Mouse (Mus musculus): ENCODE measurements around the gene Mrpl1. TPM values are rescaled to one million over a fixed set of nuclear protein-coding genes. Genes with fewer than 3 reads are reported as not detected.
A peak's percentile ranks its signal among the peaks of the same experiment; 100 is the strongest.

Gene Mrpl1
- 16.3 and 17.5 TPM in 2 replicates for polyA plus RNA-seq (2014; fragmentation: Nextera tagmentation; extraction: Ambion mirVana)

DNA sequence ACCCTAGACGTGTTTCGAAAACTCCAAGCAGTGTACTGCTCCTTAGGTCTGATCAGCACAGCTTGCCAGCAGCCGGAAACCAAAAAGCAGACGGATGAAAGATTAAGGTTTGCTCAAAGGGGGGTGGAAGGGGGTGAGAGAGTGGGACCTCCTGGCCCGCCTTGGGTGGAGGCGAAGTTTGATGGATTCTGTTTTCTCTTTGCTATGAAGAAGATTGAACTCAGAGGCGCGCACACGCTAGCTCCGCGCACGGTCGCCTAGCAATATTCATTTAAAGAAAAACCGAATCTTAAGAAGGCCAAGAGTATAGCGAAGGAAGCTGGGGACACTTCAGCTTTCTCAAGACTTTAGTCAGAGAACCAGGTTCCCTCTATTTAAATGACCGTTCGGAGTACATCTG lies at the start of gene Mrpl1:
Gene Mrpl1, plus strand, starts transcription at position 35 of the 400 bp plus-strand sequence.
- H3K36me3 ChIP-seq (ENCODE audit: control insufficient read depth, insufficient read depth, low read length): peaks cover 5% of the 10 kb centered on the region
- H3K9me3 ChIP-seq (ENCODE audit: control insufficient read depth, low read length): no peaks in the 10 kb centered on the region
- peak; percentile 53 for ATAC-seq (ENCODE audit: low FRiP score, low TSS enrichment)
- peak; percentile 62 for DNase-seq
- WGBS: 2% methylated on average over 17 of the region's 17 CpGs
- H3K27me3 ChIP-seq (ENCODE audit: control insufficient read depth, insufficient read depth, low read length): no peaks in the 10 kb centered on the region
- H3K4me1 ChIP-seq (ENCODE audit: control insufficient read depth, insufficient read depth, low read length): peaks cover 18% of the 10 kb centered on the region
- H3K4me2 ChIP-seq (ENCODE audit: low read length): peak within 1 kb of the TSS; percentile 79
- peak within 1 kb of the TSS; percentile 79 for H3K9ac ChIP-seq (replicated peaks; ENCODE audit: low read length)
- peak within 1 kb of the TSS; percentile 71 for H3K27ac ChIP-seq (replicated peaks; ENCODE audit: low read depth, low read length)
- peak within 1 kb of the TSS; percentile 75 for H3K4me3 ChIP-seq (replicated peaks; ENCODE audit: low read depth, low read length)

DNA sequence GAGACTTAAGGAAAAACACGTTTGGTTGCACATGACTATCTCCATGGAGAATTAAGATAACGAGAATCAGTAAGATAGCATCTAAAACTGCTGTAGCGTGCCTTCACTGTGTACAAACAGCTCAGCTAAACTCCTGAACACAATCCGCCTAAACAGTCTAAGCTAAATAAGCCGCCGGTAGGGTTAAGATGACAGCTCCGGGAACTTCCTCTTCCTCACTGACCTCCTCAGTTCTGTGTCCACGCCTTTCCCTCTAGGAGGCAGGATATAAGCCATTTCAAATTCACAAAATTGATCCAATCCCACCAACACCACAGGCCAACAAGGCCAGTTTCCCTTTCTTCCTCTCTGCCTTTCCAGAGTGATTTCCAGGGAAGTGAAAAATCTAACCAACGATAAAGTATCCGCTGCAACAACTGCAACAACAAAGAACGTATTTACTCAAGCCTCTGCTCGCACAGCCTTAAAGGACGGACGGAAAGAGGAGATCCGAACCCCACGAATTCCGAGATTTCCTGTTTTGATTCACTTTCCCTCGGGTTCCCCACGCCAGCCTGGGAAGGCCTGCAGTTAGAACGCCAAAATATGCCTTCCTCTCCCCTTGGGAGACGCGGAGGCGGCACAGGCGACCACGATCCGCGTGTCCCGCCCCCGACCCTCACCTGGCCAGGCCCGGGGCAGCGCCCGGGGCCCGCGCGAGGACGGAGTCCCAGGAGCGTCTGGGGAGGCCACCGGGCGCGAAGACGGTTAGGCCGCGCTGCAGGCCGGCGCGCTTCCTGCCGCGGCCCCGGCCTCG lies 48.6 kb upstream of the Mrpl1 start:
- Histone ChIP-seq H3K4me2 (ENCODE audit: low read length) (peak overlapping the region; percentile 82), H3K36me3 (ENCODE audit: control insufficient read depth, insufficient read depth, low read length) (no peaks in the 10 kb centered on the region), H3K27me3 (ENCODE audit: control insufficient read depth, insufficient read depth, low read length) (no peaks in the 10 kb centered on the region), H3K4me1 (ENCODE audit: control insufficient read depth, insufficient read depth, low read length) (peaks cover 14% of the 10 kb centered on the region), H3K9me3 (ENCODE audit: control insufficient read depth, low read length) (no peaks in the 10 kb centered on the region), H3K9ac (replicated peaks; ENCODE audit: low read length) (peak overlapping the region; percentile 96), H3K4me3 (replicated peaks; ENCODE audit: low read depth, low read length) (peak overlapping the region; percentile 89), H3K27ac (replicated peaks; ENCODE audit: low read depth, low read length) (peak overlapping the region; percentile 99)
- ATAC-seq (ENCODE audit: low FRiP score, low TSS enrichment) (peak; percentile 4; the same call in 1 of the 2 replicates), DNase-seq (peak; percentile 55)
- under 1% methylated on average over 46 of the region's 50 CpGs for WGBS

DNA sequence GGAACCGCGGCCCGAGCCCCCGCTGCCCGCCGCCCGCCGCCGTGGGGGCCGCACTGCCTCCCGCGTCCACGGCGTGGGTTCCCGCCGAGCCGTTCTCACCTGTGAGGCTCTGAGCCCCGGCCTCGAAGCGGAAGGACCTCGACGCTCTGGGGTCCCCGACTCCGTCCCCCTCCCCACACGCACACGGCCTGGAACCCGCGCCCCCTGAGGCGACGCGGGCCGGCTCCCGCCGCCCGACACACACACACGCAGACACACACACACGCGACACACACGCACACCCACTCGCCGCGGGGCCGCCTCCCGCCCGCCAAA lies 48.1 kb upstream of the Mrpl1 start:
- Histone ChIP-seq H3K9me3 (ENCODE audit: control insufficient read depth, low read length) (no peaks in the 10 kb centered on the region), H3K4me2 (ENCODE audit: low read length) (peak overlapping the region; percentile 82), H3K4me1 (ENCODE audit: control insufficient read depth, insufficient read depth, low read length) (peaks cover 14% of the 10 kb centered on the region), H3K27me3 (ENCODE audit: control insufficient read depth, insufficient read depth, low read length) (no peaks in the 10 kb centered on the region), H3K27ac (replicated peaks; ENCODE audit: low read depth, low read length) (peak overlapping the region; percentile 99), H3K36me3 (ENCODE audit: control insufficient read depth, insufficient read depth, low read length) (no peaks in the 10 kb centered on the region), H3K9ac (replicated peaks; ENCODE audit: low read length) (peak overlapping the region; percentile 96), H3K4me3 (replicated peaks; ENCODE audit: low read depth, low read length) (peak overlapping the region; percentile 89)
- ATAC-seq (ENCODE audit: low FRiP score, low TSS enrichment) (no peak; the same call in 1 of the 2 replicates), DNase-seq (peak; percentile 72)
- WGBS: under 1% methylated on average over 43 of the region's 45 CpGs

DNA sequence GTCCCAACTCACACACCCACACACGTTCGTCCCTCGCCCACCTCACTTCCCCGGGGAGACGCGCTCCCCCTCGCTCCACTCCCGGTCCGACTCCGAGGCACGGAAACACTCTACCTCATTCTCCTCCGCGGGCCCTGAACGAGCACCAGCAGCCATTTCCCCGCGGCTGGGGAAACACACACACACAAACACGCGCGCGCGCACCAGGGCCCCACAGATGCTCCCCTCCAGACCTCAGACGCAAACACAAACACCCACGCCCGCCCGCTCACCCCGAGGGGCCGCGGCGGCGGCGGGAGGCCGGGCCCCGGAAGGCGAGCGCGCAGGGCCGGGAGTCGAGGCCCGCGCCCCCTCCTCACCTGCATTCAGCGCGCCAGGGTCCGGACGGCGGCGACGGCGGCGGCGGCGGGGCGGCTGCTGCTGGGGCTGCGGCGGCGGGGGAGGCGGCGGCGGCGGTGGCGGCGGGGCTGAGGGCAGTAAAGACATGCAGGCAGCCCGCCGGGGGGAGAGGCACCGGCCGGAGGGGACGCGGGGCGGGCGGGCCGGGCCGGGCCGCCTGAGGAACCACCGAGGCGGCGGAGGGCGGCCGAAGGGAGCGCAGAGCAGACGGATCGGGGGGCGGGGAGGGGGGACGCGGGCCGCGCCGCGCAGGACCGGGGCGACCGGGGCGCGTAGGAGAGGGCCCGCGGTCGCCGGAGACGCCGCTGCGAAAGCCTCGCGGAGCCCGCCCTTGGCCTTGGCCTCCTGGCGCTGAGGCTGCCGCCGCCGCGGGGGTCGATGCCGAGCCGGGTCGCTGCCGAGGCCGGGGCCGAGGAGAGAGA lies 47.5 kb upstream of the Mrpl1 start:
- DNase-seq (peak; percentile 74), ATAC-seq (ENCODE audit: low FRiP score, low TSS enrichment) (peak; percentile 65)
- no peaks in the 10 kb centered on the region for H3K36me3 ChIP-seq (ENCODE audit: control insufficient read depth, insufficient read depth, low read length)
- H3K4me3 ChIP-seq (replicated peaks; ENCODE audit: low read depth, low read length): peak overlapping the region; percentile 89
- H3K27ac ChIP-seq (replicated peaks; ENCODE audit: low read depth, low read length): peak overlapping the region; percentile 99
- H3K27me3 ChIP-seq (ENCODE audit: control insufficient read depth, insufficient read depth, low read length): no peaks in the 10 kb centered on the region
- peak overlapping the region; percentile 82 for H3K4me2 ChIP-seq (ENCODE audit: low read length)
- H3K9ac ChIP-seq (replicated peaks; ENCODE audit: low read length): peak overlapping the region; percentile 96
- WGBS: under 1% methylated on average over 97 of the region's 114 CpGs
- no peaks in the 10 kb centered on the region for H3K9me3 ChIP-seq (ENCODE audit: control insufficient read depth, low read length)
- H3K4me1 ChIP-seq (ENCODE audit: control insufficient read depth, insufficient read depth, low read length): peaks cover 14% of the 10 kb centered on the region

DNA sequence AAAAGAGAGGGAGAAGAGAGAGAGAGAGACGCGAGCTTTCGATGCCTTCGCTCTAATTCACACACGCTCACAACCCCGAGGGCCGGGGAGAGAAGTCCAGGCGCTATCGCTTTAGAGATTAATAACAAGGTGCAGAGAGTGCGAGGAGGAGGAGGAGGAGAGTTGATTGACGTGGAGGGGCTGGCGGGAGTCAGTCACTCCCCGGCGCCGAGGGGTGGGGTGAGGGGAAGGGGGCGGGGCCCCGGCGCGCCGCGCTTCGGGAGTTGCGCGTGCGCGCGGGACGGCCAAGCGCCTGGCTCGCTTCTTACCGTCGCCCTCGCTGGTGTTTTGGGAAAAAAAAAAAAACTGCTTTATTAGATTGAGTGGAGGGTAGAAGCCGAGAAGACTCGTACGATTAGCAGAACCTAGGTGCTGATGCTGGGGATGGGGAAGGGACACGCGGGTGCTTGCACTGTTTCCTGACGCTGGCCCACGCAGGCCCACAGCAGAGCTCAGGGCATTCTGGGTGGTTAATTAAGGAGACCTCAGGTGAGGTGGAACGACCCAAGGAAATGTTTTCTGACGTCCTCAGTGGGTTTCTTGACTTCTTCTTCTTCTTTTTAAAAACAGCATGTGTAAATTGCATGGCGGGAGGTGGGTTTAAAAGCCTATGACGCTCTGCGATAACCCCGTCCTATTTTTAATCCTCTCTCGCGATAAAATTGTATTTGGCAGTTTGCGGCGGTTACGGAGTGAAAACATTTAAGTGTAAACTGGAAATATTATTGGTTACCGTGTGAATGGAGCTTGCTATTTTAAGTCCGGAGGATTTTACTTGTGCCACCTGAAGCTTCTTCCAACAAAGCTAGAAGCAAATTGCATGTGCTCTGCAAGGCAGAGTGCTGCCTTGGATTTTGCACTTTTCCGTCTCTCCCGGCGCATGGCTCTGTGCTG lies 46.6 kb upstream of the Mrpl1 start:
- DNase-seq: peak; percentile 97
- peak overlapping the region; percentile 82 for H3K4me2 ChIP-seq (ENCODE audit: low read length)
- H3K4me3 ChIP-seq (replicated peaks; ENCODE audit: low read depth, low read length): peak overlapping the region; percentile 89
- no peaks in the 10 kb centered on the region for H3K9me3 ChIP-seq (ENCODE audit: control insufficient read depth, low read length)
- peak; percentile 92 for ATAC-seq (ENCODE audit: low FRiP score, low TSS enrichment)
- H3K36me3 ChIP-seq (ENCODE audit: control insufficient read depth, insufficient read depth, low read length): no peaks in the 10 kb centered on the region
- H3K9ac ChIP-seq (replicated peaks; ENCODE audit: low read length): peak overlapping the region; percentile 96
- peaks cover 14% of the 10 kb centered on the region for H3K4me1 ChIP-seq (ENCODE audit: control insufficient read depth, insufficient read depth, low read length)
- WGBS: under 1% methylated on average over 56 of the region's 56 CpGs
- no peaks in the 10 kb centered on the region for H3K27me3 ChIP-seq (ENCODE audit: control insufficient read depth, insufficient read depth, low read length)
- peak overlapping the region; percentile 99 for H3K27ac ChIP-seq (replicated peaks; ENCODE audit: low read depth, low read length)

DNA sequence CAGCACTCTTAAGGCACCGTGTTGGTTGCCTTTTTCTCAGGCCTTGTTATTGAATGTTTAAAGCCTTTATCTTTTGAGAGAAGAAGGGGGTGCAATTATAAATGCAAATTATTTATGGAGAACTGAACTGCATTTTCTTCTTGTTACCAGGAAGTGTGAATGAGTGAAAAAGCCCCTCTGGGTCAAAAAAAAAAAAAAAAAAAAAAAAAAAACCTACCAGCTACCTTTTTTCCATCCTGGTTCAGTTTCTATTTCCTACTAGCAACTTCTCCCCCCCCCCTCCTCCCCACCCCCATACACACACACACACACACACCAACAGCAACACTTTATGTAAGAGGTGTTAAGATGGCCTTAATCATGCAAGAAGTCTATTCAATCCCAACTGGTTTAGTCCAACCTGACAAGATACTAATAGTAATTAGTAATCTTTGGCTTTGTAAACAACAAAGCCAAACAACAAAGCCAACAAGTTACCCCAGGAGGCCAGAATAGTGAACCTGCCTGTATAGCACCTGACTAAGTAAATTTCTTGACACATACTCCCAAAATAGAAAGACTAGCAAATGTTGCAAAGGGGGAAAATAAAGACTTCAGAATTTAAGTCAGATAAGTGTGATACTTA lies 45.8 kb upstream of the Mrpl1 start:
- ATAC-seq (ENCODE audit: low FRiP score, low TSS enrichment) (no peak), DNase-seq (no peak)
- 0% methylated on average over 1 of the region's 1 CpGs for WGBS
- no peaks in the 10 kb centered on the region for H3K9me3 ChIP-seq (ENCODE audit: control insufficient read depth, low read length)
- peaks cover 14% of the 10 kb centered on the region for H3K4me1 ChIP-seq (ENCODE audit: control insufficient read depth, insufficient read depth, low read length)
- no peaks in the 10 kb centered on the region for H3K36me3 ChIP-seq (ENCODE audit: control insufficient read depth, insufficient read depth, low read length)
- H3K4me2 ChIP-seq (ENCODE audit: low read length): peak overlapping the region; percentile 82
- peak overlapping the region; percentile 96 for H3K9ac ChIP-seq (replicated peaks; ENCODE audit: low read length)
- H3K4me3 ChIP-seq (replicated peaks; ENCODE audit: low read depth, low read length): peak overlapping the region; percentile 89
- H3K27ac ChIP-seq (replicated peaks; ENCODE audit: low read depth, low read length): peak overlapping the region; percentile 99
- no peaks in the 10 kb centered on the region for H3K27me3 ChIP-seq (ENCODE audit: control insufficient read depth, insufficient read depth, low read length)

- Histone ChIP-seq H3K9ac (replicated peaks; ENCODE audit: low read length) (peak within 1 kb of the TSS; percentile 96), H3K27me3 (ENCODE audit: control insufficient read depth, insufficient read depth, low read length) (no peaks in the 10 kb centered on the region), H3K36me3 (ENCODE audit: control insufficient read depth, insufficient read depth, low read length) (no peaks in the 10 kb centered on the region), H3K4me1 (ENCODE audit: control insufficient read depth, insufficient read depth, low read length) (peaks cover 14% of the 10 kb centered on the region), H3K27ac (replicated peaks; ENCODE audit: low read depth, low read length) (peak within 1 kb of the TSS; percentile 99), H3K4me2 (ENCODE audit: low read length) (peak within 1 kb of the TSS; percentile 82), H3K4me3 (replicated peaks; ENCODE audit: low read depth, low read length) (peak within 1 kb of the TSS; percentile 89), H3K9me3 (ENCODE audit: control insufficient read depth, low read length) (no peaks in the 10 kb centered on the region)
- no peak for ATAC-seq (ENCODE audit: low FRiP score, low TSS enrichment)
- 50% methylated on average over 5 of the region's 5 CpGs for WGBS
- peak; percentile 15 for DNase-seq
Observed at GRCm38 (mm10) chr5:96164021-96164411, 45.3 kb upstream of the Mrpl1 start, which contains the start of gene Cnot6l. TSS of gene Cnot6l (minus strand) at chr5:96164171.

- Histone ChIP-seq H3K9ac (replicated peaks; ENCODE audit: low read length) (no peak overlapping the region), H3K27ac (replicated peaks; ENCODE audit: low read depth, low read length) (no peak overlapping the region), H3K36me3 (ENCODE audit: control insufficient read depth, insufficient read depth, low read length) (no peaks in the 10 kb centered on the region), H3K4me1 (ENCODE audit: control insufficient read depth, insufficient read depth, low read length) (0 out of 2 replicates have a peak, but pooled peaks cover 4% of the 10 kb centered on the region), H3K27me3 (ENCODE audit: control insufficient read depth, insufficient read depth, low read length) (no peaks in the 10 kb centered on the region), H3K4me2 (ENCODE audit: low read length) (no peak overlapping the region), H3K4me3 (replicated peaks; ENCODE audit: low read depth, low read length) (no peak overlapping the region), H3K9me3 (ENCODE audit: control insufficient read depth, low read length) (no peaks in the 10 kb centered on the region)
- WGBS: 75% methylated on average over 2 of the region's 2 CpGs
- ATAC-seq (ENCODE audit: low FRiP score, low TSS enrichment) (no peak), DNase-seq (no peak)
Observed at GRCm38 (mm10) chr5:96166761-96167160, 42.5 kb upstream of the Mrpl1 start.

All from midbrain, embryonic 14.5 days (tissue).